Mouse (Mus musculus): ENCODE measurements around the gene Rpl3. TPM values are rescaled to one million over a fixed set of nuclear protein-coding genes. Genes with fewer than 3 reads are reported as not detected.

The Rpl3 gene
- total RNA-seq, 4 experiments from 2014 or later: 506 to 560 (median 527) TPM

DNA sequence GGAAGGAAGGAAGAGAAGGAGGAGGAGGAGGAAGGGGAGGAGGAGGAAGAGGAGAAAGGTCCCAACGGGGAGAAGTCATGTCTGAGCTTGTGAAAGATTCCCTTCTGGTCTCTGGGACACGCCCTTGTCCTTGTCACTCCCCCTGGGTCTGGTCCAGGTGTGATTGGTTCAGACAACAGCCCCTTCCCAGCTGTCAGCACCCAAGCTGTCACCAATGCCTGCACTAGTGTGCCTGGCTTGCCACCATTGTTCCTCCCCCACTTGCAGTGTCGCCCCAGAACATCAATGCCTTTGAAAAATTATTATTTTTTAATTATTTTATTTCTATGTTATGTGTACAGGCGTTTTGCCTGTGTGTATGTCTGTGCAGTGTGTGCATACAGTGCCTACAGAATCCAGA is 22.5 kb downstream of the Rpl3 start:
- DNase-seq (ENCODE audit: low spot score in 2 of 2): no peak

DNA sequence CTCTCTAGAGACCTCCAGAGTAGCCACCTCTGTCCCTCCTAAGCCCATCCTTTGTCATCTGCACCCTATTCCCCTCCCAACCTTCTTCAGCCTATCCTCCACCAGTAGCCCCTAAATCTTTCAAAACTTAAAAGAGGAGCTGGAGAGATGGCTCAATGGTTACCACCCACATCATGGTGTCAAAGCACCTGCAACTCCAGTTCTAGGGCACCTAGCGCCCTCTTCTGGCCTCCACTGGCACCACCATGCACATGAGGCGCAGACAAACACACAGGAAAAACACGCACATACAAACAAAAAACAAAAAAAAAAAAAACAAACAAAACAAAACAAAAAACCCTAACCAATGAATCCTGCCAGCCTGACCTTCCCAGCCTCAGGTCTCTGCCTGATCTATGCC is 25.1 kb downstream of the Rpl3 start:
- no peak for DNase-seq (ENCODE audit: low spot score in 2 of 2)

DNA sequence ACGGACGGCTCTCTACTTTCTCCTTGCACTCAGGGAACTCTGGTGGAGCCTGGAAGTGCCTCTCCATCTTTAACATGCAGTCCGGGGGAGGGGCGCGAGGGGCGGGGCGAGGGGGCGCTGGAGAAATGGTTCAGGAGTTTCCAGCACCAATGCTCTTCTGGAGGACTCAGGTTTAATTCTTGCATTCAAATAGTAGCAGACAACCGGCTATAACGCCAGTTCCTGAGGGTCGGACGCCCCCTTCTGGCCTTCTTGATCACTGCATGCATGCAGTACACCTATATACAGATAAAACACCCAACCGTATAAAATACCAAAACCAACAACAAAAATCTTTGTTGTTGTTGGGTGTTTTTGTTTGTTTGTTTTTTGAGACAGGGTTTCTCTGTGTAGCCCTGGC is 26.3 kb downstream of the Rpl3 start:
- no peak for DNase-seq (ENCODE audit: low spot score in 2 of 2)

DNA sequence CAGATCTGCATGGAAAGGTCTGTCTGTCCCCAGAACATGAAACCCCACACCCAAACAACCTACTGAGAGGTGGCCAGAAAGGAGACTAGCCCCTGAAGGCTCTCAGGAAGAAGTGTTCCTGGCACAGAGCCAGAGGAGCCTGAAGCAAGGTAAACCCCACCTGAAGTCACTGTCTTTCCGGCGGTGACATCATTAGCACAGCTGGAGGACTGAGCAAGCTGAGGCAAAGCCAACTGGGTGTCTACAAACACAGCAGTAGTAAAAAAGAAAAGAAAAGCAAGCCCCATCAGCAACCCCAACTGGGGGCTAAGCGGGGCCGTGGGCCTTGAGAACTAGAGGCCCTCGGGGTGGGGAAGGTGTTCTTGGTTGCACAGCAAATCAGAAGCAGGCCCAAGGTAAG is 26.7 kb downstream of the Rpl3 start:
- no peak for DNase-seq (ENCODE audit: low spot score in 2 of 2)

DNA sequence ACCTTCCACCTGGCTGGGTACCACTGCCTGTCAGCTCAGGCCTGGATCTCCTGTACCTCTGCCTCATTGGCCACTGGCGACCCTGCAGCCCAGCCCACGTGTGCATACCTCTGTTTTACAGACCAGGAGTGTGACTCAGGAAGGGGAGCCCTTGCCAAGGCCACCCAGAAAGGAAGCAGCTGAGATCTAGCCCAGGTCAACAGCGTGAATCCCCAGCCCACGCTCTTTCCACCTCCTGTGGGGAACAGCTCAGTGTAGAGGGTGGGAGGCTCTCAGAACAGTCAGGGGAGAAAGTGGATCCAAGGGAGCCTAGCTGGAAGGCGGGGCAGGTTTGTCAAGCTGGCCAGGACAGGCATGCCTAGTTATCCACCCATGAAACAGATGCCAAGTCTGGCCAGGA is 28.8 kb downstream of the Rpl3 start:
- no peak for DNase-seq (ENCODE audit: low spot score in 2 of 2)

DNA sequence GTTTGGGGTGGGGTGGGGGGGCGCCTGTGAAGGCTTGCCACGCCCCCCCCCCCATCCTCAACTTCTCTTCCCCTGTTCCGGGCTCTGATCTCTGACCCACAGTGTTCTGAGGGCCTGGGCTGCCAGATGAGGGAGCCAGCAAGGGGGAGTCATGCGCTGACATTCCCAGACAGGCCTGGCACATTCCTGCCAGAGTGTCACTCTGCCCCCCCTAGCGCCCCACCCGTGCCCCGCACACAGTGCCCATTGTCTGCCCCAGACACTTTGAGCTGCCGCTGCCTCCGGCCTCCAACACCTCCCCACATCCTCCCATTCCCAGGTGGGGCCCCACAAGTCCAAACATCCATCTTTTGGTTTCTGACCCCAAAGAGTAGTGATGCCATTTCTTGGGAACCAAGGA is 29.3 kb downstream of the Rpl3 start:
- DNase-seq (ENCODE audit: low spot score in 2 of 2): no peak

DNA sequence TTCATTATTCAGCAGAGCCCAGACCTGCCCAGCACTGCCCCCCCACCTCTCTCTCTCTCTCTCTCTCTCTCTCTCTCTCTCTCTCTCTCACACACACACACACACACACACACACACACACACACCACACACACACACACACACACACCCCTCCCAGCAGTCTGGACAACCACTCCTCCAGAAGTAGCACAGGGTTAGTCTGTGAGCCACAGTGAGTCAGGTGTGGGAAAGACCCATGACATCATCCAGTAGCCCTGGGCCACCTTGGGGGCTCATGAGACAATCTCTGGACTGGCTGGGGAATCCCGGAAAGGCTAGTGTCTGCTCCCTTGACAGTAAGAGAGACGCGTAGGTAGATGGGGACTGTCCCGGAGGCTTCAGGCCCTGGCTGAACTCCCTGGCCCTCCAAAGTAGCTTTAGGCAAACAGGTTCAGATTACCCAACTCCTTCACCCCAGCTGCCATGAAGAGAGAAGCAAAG is 30.6 kb downstream of the Rpl3 start:
- no peak for DNase-seq (ENCODE audit: low spot score in 2 of 2)

DNA sequence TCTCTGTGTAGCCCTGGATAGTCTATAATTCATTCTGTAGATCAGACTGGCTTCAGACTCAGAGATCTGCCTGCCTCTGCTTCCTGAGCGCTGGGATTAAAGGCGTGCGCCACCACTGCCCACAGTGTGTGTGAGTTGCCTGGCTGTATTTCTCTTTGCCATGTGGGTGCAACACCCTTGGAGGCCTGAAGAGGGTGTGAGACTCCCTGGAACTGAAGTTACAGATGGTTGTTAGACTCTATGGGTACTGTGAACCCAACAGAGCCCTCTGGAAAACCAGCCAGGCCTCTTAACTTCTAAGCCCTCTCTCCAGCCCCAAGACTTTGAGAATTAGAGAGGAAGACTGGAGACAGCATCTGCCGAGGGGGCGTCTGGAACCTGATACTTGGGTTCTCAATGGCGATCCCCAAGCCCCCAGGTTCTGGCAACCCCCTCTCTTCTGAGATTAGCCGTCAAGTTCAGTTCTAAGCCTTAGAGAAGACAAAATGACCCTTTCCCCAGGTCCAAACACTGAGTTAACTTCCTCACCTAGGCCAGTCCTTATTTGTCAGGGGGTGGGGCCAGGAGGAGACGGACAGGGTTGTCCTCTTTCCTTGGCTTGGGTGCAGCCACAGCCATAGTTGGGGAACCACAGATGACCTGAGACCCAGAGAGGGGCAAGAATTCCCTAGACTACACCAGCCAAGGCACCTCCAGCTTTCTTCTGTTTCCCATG is 31.2 kb downstream of the Rpl3 start:
- no peak for DNase-seq (ENCODE audit: low spot score in 2 of 2)

DNA sequence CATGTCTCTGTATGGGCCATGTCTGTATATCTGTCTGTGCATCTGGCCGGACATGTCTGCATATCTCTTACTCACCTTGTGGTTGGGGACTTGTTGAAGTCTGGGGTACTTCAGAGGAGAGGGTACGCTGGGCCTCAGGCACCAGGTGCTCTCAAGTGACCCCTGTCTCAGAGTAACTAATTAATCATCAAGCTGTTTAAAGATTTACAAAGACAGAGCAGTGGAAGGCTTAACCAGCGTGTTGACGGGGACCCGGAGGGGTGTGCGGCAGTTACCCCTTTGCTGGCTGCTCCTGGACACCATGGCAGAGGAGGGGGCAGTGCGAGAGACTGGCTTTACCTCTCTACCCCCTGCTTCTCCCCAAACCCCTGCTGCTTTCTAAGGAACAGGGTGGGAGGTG is 32.1 kb downstream of the Rpl3 start:
- no peak for DNase-seq (ENCODE audit: low spot score in 2 of 2)

DNA sequence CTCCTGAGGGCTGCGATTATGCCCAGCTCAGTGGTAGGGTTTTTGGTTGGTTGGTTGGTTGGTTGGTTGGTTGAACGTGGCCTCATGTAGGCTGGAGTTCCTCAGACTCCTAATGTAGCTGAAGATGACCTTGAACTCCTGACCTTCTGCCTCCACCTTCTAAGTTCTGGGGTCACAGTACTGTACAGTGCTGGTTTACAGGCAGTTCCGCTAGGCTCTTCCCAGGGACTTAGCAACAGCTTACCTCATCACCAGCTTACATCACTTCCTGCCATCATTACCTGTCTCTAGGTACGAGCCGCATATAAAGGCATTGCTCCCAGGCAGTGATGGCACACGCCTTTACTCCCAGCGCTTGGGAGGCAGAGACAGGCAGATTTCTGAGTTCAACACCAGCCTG is 33.5 kb downstream of the Rpl3 start:
- no peak for DNase-seq (ENCODE audit: low spot score in 2 of 2)

DNA sequence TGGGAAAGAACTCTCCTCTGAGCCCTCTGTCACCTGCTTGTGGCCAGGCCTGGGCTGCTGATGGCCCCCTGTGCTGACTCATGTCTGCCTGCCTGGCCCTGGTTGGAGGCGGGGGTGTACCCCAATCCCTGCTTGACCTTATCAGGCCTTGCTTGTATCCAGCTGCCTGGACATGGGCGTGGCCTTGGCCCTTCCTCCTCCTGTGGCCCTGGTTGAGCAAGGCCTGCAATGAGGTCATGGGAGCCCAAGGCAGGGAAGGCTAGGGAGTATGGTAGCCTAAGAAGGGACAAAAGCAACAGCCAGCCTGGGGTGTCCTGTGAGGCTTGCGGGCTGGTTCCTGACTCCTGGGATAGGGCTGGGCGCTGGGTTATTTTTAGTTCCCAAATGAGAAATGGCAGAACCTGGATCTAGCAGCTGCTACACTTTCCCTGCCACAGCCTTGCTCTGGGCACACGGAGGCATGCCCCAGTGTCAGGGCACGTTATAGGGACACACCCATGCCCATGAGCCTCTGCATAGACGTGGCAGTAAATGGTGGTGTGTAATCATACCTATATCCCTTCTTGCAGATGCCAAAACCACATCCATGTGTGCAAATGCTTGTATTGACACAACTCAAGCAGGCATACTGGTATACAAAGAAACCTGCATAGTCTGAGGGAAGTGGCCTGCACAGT is 37.5 kb downstream of the Rpl3 start:
- no peak for DNase-seq (ENCODE audit: low spot score in 2 of 2)

DNA sequence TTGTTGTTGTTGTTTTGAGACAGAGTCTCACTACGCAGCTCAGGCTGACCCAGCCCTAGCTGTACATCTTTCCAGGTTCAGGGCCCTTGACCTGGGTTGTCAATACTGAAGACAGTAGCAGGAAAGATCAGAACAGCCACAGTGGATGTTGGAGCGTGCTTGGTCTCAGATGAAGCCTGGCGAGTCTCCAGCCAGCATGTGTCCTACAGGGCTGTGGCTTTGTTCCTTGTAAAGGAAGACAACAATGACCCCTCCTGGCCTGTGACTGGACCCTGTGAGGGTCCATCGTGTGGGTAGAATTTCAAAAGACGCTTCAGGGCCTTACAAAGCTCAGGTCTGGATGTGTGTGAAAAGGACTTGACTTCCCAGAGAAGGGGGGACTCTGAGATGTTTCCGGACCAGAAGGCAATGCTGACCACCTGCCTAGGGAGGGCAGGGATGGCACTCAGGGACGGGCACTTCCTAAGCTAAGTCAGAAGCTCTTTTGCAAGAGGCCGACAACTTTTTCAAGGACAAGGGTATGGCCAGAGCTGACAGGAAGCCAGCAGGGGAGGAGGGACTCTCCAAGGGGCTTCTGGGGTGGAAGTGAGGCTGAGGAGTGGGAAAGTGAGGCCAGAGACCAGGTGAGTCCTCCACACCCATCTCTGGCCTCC is 38.2 kb downstream of the Rpl3 start:
- DNase-seq (ENCODE audit: low spot score in 2 of 2): no peak

DNA sequence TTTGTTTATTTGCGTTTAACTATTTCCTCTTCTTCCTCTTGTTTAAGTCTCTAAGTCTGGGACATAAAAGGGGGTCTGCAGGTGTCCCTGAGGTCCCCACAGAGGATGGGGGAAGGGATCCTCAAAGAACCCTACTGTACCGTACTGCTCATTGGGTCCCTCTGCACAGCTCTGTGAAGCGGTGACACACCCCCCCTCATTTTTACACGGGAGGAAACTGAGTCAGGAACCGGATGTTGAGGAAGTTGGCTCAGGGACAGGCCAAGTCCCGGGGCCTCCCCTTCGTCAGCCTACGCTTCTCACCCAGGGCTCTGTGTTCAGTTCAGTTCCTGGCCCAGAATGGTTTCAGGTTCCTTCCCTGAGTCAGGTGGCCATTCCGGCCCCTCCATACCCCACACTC is 39.9 kb downstream of the Rpl3 start:
- no peak for DNase-seq (ENCODE audit: low spot score in 2 of 2)

DNA sequence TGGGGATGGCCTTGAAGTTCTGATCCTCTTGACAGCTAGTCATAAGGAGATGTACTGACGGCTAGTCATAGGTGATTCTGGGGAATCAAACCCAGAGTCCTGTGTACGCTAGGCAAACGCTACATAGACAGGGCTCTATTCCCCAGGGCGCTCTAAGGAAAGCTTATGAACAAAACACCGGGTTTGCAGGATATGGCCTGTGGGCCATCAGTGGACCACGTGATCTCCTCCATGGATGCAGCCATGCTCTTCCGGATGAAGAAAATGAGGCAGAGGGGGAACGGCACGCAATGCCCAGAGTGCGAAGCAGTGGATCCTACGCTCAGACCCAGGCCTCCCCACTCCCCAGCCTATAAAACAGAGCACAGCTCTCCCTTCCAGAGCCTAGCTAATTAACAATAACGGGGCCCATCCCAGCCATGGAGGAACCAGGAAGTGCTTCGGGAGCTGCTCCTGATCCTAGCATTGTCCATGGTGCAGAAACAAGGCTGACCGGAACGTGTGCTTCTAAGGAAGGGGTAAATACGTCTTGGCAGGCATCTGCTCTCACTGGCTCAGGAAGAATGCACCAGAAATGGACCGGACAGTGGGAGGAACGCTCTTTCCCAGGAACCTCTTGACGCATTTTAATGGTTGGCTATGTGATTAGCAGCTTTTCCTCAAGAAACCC is 40.4 kb downstream of the Rpl3 start:
- no peak for DNase-seq (ENCODE audit: low spot score in 2 of 2)

DNA sequence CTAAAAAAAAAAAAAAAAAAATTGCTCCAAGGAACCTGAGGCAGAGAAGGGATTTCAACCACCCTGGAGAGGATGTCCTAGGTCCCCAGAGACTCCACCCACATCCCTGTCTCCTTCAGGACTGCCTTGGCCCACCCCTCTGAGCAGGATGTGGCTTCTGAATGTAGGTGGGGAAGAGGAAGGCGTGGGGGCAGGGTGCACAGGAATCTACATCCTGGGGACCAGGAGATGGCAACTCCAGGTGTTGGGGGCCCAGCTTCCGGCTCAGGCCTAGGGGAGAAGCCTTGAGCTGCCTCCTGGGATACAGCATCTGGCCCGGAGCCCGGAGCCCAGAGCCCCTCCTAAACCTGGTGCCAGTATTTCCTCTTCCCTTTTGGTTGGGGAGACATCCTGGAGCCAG is 41.6 kb downstream of the Rpl3 start:
- no peak for DNase-seq (ENCODE audit: low spot score in 2 of 2)

DNA sequence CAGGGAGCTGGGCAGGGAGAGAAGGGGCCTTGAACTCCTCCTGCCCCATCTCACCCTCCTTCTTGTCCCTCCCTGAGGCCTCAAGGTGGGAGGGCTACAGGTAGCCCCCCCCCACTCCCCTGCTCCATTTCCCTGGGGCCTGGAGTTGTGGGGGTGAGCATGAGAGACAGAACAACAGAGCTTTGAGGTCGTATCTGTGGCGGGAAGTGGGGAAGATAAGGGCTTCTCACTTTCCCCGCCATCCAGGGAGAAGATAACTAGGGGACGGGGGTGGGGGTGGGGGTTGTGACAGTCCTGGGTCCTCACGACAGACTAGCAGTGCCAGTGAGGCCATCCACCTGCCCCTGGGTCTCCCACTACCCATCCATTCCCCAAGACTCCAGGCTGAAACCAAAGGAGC is 43.7 kb downstream of the Rpl3 start:
- DNase-seq (ENCODE audit: low spot score in 2 of 2): no peak

DNA sequence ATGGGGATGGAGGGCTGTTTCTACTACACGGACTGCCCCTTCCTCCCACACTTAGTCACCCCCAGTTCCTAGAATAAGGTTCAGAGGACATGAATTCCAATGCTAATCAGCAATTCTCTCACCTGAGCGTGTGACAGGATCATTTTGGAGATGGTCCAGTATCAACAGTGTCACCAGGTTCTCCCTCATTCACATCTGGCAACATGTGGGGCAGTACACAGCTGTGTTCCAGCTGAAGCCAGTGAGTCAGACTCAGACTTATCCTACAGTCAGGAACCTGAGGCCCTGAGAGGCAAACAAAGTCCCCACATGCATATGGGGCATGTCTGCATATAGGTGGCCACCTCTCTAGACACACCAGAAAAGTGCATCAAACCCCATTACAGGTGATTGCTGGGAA is 44.4 kb downstream of the Rpl3 start:
- DNase-seq (ENCODE audit: low spot score in 2 of 2): no peak

DNA sequence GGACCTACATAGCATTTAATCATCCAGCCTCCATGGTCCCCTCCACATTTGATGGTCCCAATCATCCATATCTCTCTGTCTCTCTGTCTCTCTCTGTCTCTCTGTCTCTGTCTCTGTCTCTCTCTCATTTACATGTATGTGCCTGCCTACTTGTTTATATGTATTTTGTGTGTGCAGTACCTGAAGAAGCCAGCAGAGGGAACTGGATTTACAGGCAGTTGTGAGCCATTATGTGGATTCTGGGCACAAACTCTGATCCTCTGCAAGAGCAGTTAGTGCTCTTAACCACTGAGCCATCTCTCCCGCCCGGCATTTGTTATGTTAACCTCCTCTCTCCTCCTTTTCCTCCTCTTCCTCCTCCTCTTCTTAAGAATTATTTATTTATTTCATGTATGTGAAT is 45.9 kb downstream of the Rpl3 start:
- DNase-seq (ENCODE audit: low spot score in 2 of 2): no peak

DNA sequence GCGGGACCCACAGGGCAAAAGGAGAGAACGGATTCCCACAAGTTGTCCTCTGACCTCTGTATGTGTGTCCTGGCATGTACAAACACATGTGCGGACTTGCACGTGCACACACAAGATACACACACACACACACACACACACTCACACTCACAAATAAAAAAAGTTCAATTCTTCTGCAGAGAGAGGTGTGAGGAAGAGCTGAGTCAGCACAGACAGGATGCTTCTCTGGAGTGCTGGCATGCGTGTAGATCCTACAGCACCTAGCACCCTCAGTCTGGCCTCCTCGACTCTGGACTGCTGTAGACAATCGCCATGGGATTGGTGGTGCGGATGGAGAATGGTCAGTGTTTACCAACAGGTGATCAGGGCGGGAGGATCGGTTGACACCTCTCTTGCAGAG is 47.4 kb downstream of the Rpl3 start:
- DNase-seq (ENCODE audit: low spot score in 2 of 2): no peak

DNA sequence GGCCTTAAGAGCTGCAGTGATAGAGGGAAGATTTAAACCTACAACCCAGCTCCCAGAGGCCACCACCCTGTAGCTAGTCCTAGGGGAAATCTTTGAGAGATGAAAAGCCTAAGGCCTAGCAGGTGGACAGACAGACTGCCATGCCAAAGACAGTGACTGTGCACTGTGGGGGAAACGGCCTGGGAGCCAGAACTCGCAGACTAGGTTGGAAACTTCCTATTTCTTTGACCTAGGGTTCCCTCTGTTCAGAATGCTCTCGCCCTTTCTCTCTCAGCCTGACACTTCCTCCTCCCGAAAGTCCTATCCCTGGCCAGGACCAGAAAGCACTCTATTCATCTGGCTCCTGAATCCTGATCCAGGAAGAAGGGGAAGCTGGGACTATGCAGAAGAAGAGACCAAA is 49.5 kb downstream of the Rpl3 start:
- no peak for DNase-seq (ENCODE audit: low spot score in 2 of 2)

DNA sequence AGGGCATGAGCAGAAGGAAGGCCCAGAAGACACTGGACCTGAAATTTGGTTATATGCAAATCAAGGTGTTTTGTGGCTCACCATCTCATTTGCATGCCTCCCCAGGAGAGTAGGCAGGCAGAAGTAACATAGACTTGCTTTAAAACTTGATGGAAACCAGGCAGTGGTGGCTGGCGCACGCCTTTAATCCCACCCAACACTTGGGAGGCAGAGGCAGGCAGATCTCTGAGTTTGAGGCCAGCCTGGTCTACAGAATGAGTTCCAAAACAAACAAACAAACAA is 53.6 kb downstream of the Rpl3 start:
- no peak for DNase-seq (ENCODE audit: low spot score in 2 of 2)
